Mouse (Mus musculus) liver, embryonic 11.5 days (tissue): ENCODE measurements around the gene Il2rb. TPM values are rescaled to one million over a fixed set of nuclear protein-coding genes. Genes with fewer than 3 reads are reported as not detected.

ENCODE experiments used
- ATAC-seq: fragments of 200-750 bp; cut with Nextera tagmentation; replicated peaks from 2 replicates; pipeline ENCODE4 v1.8.0; 2017; ENCODE audit warnings: moderate number of reproducible peaks, mild to moderate bottlenecking, moderate TSS enrichment, moderate library complexity; ENCODE audit not compliant: low FRiP score
- DNase-seq: peaks from one replicate; pipeline ENCODE4 v3.0.0-alpha.2; 2017; ENCODE audit warnings: low spot score
- H3K27ac ChIP-seq: fragments of 300-500 bp; sonication (generic); 2 replicates; pipeline ENCODE4 v1.5.1; 2014; ENCODE audit warnings: mild to moderate bottlenecking, low read depth, low read length, control low read depth
- H3K27me3 ChIP-seq: fragments of 300-500 bp; sonication (generic); replicated peaks from 2 replicates; pipeline ENCODE4 v1.6.1; 2014; ENCODE audit warnings: low read length, mixed read lengths; ENCODE audit not compliant: control insufficient read depth, insufficient read depth
- H3K36me3 ChIP-seq: fragments of 300-500 bp; sonication (generic); 2 replicates; pipeline ENCODE4 v1.6.1; 2014; ENCODE audit warnings: mild to moderate bottlenecking, low read length, moderate library complexity, mixed read lengths; ENCODE audit not compliant: control insufficient read depth, insufficient read depth
- H3K4me1 ChIP-seq: fragments of 300-500 bp; sonication (generic); replicated peaks from 2 replicates; pipeline ENCODE4 v1.6.1; 2014; ENCODE audit warnings: low read length, mixed read lengths; ENCODE audit not compliant: control insufficient read depth, insufficient read depth
- H3K4me2 ChIP-seq: fragments of 300-500 bp; sonication (generic); 2 replicates; pipeline ENCODE4 v1.6.1; 2014; ENCODE audit warnings: mild to moderate bottlenecking, control low read depth, moderate library complexity
- H3K4me3 ChIP-seq: fragments of 300-500 bp; sonication (generic); 2 replicates; pipeline ENCODE4 v1.5.1; 2014; ENCODE audit warnings: low read depth, low read length, control low read depth
- H3K9ac ChIP-seq: fragments of 300-500 bp; sonication (generic); 2 replicates; pipeline ENCODE4 v1.6.1; 2014; ENCODE audit warnings: low read depth, low read length, control low read depth
- H3K9me3 ChIP-seq: fragments of 300-500 bp; sonication (generic); 2 replicates; pipeline ENCODE4 v1.6.1; 2016; ENCODE audit warnings: low read length, inconsistent platforms, mixed read lengths; ENCODE audit not compliant: control insufficient read depth
- WGBS: fragments of 180-500 bp; shearing (Covaris S2); extraction: QIAGEN DNeasy Blood & Tissue Kit; methylation state at CpG from one replicate; pipeline ENCODE4 v1.1.7; 2014; 5-methylcytosine and 5-hydroxymethylcytosine counted together
- polyA plus RNA-seq: library from polyadenylated mRNA; unstranded; fragments of >200 nt; fragmentation: Nextera tagmentation; extraction: Ambion mirVana; gene quantifications from 2 replicates; pipeline ENCODE4 v1.2.1, GENCODE M21; 2014

The Il2rb gene
- polyA plus RNA-seq, 1 experiment from 2014 or later, result 0.07 TPM

DNA sequence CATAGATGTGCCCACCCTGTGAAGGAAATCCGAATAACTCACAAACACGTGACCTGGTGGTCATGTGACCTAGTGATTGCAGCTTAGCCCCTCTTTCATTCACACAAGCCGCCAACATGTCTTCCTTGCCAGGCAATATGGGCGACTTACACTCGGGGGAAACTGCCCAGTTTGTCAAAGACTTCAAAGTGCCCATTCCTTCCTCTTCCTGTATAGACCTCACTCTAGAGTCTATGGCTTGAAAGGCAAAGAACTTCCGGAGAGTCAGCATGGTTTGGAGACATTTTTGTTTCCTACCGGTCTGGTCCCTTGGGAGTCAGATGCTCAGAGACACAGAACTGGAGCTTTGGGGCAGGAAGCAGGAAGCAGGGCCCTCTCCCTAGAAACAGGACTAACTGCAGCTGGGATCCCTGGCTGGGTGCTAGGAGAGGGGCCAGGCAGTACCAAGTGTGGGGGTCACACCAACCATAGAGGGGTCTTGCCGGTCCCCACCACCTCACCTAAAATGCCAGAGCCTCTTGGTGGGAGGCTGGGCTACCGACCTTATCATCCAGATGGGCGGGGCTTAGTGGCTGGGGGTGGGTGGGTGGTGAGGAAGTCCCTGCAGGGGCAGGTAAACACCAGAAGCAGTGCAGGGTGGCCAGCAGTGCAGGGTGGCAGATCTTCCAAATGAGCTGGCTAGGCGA, 33.8 kb upstream of the Il2rb start:
- ATAC-seq, result peak; percentile 15; the same call in 1 of the 2 replicates
- no peak for DNase-seq
- Histone ChIP-seq H3K4me2 (peak overlapping the region; percentile 50), H3K27me3 (0 out of 2 replicates have a peak, but pooled peaks cover 2% of the 10 kb centered on the region), H3K27ac (peak overlapping the region; percentile 65), H3K4me1 (peaks cover 24% of the 10 kb centered on the region), H3K9me3 (no peaks in the 10 kb centered on the region), H3K9ac (peak overlapping the region; percentile 47; the same call in 1 of the 2 replicates), H3K36me3 (no peaks in the 10 kb centered on the region), H3K4me3 (peak overlapping the region; percentile 39)
- WGBS, result 36% methylated on average over 11 of the region's 11 CpGs

DNA sequence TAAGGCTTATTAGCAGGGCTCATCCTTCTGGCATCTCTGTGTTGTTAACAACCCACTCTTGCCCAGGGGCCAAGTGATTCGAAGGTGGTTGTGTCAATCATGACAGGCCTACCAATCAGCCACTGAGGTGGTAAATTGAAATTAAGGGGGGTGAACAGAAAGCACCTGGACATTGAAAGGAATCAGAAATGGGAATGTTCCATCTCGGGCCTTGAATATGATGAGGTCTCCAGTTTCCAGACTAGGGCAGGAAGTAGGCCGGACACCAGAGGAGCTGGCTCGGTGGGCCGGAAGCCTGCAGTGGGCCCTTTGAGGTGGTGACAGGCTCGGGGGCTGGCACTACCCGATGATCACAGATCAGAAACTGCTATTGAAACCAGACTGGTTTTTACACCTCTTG, 32.9 kb upstream of the Il2rb start:
- 66% methylated on average over 7 of the region's 7 CpGs for WGBS
- Histone ChIP-seq H3K27me3 (peaks cover 2% of the 10 kb centered on the region; the same call in 1 of the 2 replicates), H3K4me2 (no peak overlapping the region; the same call in 1 of the 2 replicates), H3K9ac (no peak overlapping the region), H3K4me3 (no peak overlapping the region), H3K9me3 (no peaks in the 10 kb centered on the region), H3K27ac (no peak overlapping the region; the same call in 1 of the 2 replicates), H3K4me1 (peaks cover 18% of the 10 kb centered on the region), H3K36me3 (no peaks in the 10 kb centered on the region)
- DNase-seq (no peak), ATAC-seq (no peak)

DNA sequence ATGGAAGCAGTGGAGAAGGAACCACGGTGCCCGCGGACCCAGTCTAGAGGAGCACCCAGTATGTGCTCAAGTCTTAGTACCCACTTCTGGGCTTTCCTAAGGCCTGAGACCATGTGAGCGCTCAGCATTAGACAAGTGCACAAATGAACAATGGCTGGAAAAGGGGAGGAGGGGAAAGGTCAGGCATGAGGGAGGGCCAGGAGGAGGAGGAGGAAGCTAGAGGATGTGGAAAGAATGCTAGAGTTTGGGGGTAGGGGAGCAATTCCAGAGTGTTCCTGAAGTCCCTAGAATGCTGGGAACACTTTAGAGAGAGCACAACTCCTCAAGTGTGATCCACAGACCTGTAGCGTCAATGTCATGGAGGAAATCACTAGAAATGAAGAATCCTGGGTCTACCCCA, 29.1 kb upstream of the Il2rb start:
- H3K27ac ChIP-seq, result no peak overlapping the region
- no peaks in the 10 kb centered on the region for H3K9me3 ChIP-seq
- no peak for ATAC-seq
- H3K4me1 ChIP-seq, result peaks cover 9% of the 10 kb centered on the region
- no peak for DNase-seq
- H3K9ac ChIP-seq, result no peak overlapping the region
- no peak overlapping the region for H3K4me2 ChIP-seq
- WGBS, result 92% methylated on average over 5 of the region's 5 CpGs
- H3K4me3 ChIP-seq, result no peak overlapping the region
- no peaks in the 10 kb centered on the region; the same call in 1 of the 2 replicates for H3K27me3 ChIP-seq
- no peaks in the 10 kb centered on the region for H3K36me3 ChIP-seq

DNA sequence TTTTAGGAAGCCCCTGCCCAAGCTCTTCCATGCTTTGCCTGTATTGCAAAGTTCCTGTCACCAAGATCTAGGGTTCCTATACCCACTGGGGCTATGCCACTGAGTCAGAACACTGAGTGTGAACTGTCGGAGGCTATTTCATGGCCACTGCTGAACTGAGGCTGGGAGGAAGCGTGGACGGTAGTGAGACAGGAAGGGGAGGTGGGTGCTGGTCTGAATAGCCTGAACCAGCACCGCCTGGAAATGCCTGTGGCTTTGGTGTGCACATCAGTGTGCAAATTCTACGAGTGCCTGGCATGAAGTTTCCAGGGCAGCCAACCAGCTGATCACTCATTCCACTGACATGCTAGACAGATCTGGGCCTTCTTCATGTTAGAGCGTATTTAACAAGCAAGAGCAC, 26.8 kb upstream of the Il2rb start:
- H3K27ac ChIP-seq, result no peak overlapping the region
- ATAC-seq (no peak), DNase-seq (no peak)
- 54% methylated on average over 6 of the region's 6 CpGs for WGBS
- no peaks in the 10 kb centered on the region for H3K36me3 ChIP-seq
- H3K9ac ChIP-seq, result no peak overlapping the region
- peaks cover 3% of the 10 kb centered on the region for H3K4me1 ChIP-seq
- no peaks in the 10 kb centered on the region; the same call in 1 of the 2 replicates for H3K27me3 ChIP-seq
- no peaks in the 10 kb centered on the region for H3K9me3 ChIP-seq
- no peak overlapping the region for H3K4me3 ChIP-seq
- H3K4me2 ChIP-seq, result no peak overlapping the region

DNA sequence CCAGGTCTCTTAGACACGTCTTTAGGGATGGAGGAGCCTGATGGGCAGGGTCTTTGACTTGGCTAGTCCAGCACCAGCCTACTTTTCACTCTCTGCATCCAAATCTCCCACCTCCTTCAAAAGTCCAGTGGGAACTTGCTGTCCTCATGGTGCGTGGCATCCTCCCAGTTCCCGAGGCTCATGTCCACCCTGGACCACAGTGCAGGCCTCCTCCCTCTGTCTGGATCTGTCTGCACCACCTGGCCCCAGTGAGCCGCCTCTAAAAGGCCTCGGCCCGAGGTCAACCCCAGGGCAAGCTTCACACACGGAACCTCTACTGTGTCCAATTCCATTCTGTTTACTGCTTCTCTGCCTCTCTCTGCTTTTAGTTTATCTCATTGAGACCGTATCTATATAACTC, 26.3 kb upstream of the Il2rb start:
- 63% methylated on average over 8 of the region's 8 CpGs for WGBS
- no peaks in the 10 kb centered on the region for H3K36me3 ChIP-seq
- ATAC-seq, result no peak
- no peaks in the 10 kb centered on the region for H3K9me3 ChIP-seq
- no peak overlapping the region for H3K9ac ChIP-seq
- H3K4me1 ChIP-seq, result peaks cover 3% of the 10 kb centered on the region
- H3K27me3 ChIP-seq, result no peaks in the 10 kb centered on the region; the same call in 1 of the 2 replicates
- H3K4me2 ChIP-seq, result no peak overlapping the region
- H3K27ac ChIP-seq, result no peak overlapping the region
- no peak overlapping the region for H3K4me3 ChIP-seq
- no peak for DNase-seq

DNA sequence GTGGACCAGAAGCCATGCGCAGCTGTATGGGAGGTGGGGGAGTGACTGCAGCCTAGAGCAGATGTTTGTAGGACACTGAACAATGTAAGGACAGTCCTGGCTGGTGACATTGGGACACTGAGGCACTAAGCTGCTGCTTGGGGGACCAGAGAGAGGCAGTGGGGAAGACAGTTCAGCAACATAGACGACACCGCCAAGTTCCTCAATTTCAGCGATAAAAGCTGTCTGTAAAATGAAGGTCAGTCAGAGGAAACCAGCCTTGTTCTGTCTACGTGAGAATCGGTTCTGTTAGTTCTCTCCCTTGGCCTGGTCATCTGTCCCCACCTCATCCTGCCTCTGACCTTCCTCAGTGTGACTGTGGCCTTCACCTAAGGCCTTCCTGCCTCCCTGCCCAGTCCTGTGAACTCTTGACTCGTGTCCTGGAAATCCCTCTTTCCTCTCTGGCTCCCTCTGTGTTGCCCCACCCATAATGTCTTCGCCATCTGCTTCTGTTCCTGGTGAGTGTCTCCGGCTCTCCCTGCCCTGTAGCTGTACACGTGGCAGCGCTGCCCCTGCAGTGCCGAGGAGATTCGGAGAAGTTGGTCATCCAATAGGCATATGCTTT, 25.1 kb upstream of the Il2rb start:
- no peaks in the 10 kb centered on the region; the same call in 1 of the 2 replicates for H3K27me3 ChIP-seq
- H3K9ac ChIP-seq, result no peak overlapping the region
- H3K9me3 ChIP-seq, result no peaks in the 10 kb centered on the region
- H3K4me1 ChIP-seq, result peaks cover 3% of the 10 kb centered on the region
- no peak overlapping the region for H3K4me2 ChIP-seq
- ATAC-seq (no peak), DNase-seq (no peak)
- no peak overlapping the region for H3K4me3 ChIP-seq
- no peak overlapping the region for H3K27ac ChIP-seq
- H3K36me3 ChIP-seq, result no peaks in the 10 kb centered on the region
- WGBS, result 54% methylated on average over 13 of the region's 13 CpGs

DNA sequence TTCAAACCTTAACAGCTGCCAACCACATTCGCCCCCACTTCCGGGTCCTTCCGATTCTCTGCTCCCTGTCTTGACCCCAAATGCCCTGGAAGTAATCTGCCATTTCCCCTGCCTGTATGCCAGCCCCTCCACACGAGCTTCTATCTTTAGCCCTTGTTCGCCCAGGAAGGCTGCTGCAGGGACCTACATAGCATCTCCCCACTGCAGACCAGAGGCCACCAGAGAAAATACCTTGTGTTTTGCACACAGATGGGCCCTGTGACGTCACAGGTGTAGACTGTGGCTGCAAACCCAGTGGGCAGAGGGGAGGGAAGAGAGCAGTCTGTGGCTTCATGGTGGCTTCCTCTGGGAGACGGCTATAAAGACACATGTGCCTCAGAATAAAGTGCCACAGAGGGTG, 23.1 kb upstream of the Il2rb start:
- no peaks in the 10 kb centered on the region for H3K36me3 ChIP-seq
- H3K27me3 ChIP-seq, result no peaks in the 10 kb centered on the region
- H3K4me1 ChIP-seq, result peaks cover 3% of the 10 kb centered on the region
- DNase-seq, result no peak
- H3K9me3 ChIP-seq, result no peaks in the 10 kb centered on the region
- H3K27ac ChIP-seq, result no peak overlapping the region
- H3K4me3 ChIP-seq, result no peak overlapping the region
- no peak overlapping the region for H3K4me2 ChIP-seq
- 54% methylated on average over 7 of the region's 7 CpGs for WGBS
- H3K9ac ChIP-seq, result no peak overlapping the region
- no peak for ATAC-seq

DNA sequence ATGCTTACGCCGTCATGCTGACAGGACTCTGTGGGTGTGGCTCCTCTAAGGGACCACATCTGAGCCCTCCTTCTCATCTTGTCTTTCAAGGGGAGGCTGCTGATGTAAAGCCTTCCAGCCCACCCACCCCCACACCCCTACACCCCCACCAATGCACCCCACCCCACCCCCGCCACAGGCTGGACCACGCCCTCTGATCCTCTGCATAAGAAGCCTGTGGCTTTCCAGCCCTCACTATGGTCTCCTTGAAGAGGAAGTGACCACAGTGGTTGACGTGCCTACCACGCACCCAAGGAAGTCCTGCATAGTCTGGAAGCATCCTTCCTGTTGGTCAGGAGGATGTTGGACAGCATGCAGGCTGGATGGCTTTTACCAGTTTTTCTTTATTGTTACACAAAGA, 20.7 kb upstream of the Il2rb start:
- no peak overlapping the region for H3K4me3 ChIP-seq
- DNase-seq, result no peak
- H3K36me3 ChIP-seq, result no peaks in the 10 kb centered on the region
- WGBS, result 66% methylated on average over 6 of the region's 6 CpGs
- H3K9ac ChIP-seq, result no peak overlapping the region
- no peak for ATAC-seq
- H3K4me2 ChIP-seq, result no peak overlapping the region
- no peak overlapping the region for H3K27ac ChIP-seq
- H3K9me3 ChIP-seq, result no peaks in the 10 kb centered on the region
- no peaks in the 10 kb centered on the region for H3K27me3 ChIP-seq
- peaks cover 3% of the 10 kb centered on the region; the same call in 1 of the 2 replicates for H3K4me1 ChIP-seq
